Mouse (Mus musculus) spleen, postnatal 10 days (tissue): ENCODE results near the gene Slc25a10.

Experiments
- DNase-seq, 2 experiments: peaks; one replicate each; pipeline ENCODE4 v3.0.0; 2021 to 2022; ENCODE audit warnings: low spot score in 2 of 2

The Slc25a10 gene

DNA sequence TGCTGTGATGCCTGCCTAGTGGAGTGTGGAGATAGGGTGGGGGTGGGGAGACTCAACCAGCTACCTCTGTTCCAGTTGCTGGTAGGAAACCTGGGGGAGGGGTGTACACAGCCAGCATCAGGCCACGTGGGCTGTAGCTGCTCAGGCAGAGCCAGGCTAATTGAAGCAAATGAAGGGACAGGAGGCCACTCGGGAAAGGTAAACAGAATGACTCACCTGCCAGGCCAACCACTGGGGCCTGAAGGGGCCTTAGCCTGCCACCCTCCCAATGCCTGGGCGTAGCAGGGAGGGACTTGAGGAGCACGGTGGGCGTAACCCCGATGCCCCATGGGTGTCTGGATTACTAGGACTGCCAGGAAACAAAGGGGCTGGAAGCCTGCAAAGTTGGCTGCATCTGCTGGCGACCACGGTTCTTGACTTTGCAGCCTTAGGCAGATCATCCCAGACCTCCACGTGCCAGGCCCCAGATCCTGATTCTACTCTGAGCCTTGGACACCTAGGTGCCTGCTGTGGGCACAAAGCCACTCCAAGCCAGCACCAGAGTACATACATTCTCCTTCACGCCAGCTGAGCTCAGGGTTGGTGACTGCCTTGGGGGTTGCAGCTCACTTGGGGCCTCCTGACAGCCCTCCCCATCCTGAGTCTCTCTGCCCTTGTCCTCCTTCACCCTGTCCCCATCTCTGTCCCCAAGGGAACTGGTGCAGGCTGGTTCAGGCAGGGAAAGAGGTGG lies 47.8 kb downstream of the Slc25a10 start:
- DNase-seq = no peak

DNA sequence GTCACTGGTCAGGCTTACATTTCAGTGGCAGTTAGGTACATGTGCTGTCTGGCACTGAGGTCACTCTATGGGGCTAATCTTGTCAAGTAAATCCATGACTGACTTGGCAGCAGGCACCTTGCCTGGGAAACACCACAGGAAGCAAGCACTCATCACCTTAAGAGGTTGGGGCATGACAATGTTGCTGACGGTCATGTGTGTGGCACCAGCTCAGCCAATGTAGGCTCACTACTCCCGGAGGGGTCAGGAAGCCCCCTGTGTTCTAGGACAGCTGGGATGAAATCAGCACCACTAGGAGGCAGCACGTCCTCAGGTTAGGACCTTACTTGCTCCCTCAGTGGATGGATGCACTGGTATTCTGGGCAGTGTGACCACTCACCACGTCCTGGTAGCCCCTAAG lies 50.3 kb downstream of the Slc25a10 start:
- DNase-seq = no peak

DNA sequence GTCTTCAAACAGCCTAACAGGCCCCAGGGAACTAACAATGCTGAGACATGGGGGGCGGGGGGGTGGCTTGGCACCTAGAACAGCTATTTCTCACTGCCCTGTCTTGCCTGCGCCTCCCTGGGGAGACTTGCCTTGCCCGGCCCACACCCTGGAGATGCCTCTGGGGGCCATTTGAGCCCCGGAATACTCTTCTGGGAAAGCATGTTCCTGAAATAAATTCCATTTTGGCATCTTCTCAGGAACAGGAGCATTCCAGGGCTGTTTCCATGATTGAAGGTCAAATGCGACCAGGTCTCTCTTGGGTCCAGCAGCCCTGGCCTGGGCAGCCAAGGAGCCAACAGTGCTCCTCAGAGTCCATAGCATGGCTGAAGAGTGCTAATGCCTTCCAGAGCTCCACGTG lies 50.7 kb downstream of the Slc25a10 start:
- DNase-seq = no peak

DNA sequence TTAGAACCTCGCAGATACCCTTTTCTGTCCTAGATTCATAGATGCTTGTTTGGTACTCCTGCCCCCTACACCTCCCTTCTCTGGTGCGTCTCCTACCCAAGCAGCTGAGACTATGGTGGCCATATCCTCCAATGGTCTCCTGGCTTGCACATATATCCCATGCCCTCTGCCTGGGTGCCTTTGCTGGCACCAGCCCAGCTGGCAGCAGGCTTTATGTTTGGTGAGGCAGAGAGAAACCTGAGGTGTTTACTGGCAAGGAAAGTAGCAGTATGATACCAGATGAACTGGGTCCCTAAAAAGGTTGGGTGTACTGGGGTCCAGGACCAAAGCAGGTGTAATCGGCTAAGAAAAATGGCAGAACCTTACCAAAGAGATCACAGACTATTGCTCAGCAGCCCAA lies 54.3 kb downstream of the Slc25a10 start:
- no peak for DNase-seq

DNA sequence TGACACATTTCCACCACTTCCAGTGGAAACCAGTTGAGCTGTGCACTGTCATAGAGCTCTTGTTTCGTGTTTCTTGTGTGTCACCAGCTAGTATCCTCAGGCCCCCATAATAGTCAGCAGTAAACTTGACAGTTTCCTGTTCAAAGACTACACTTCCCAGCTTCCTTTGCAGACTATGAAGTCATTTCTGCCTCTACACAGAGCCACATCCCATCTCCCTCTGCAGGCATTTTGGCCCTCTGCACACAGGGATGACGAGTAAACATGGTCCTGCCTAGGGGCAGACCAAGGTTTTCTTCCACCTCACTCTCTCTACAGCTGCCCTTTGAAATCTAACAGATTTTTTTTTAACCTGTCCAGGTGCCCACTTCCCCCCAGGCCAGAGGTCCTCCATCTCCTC lies 55.8 kb downstream of the Slc25a10 start:
- no peak for DNase-seq

DNA sequence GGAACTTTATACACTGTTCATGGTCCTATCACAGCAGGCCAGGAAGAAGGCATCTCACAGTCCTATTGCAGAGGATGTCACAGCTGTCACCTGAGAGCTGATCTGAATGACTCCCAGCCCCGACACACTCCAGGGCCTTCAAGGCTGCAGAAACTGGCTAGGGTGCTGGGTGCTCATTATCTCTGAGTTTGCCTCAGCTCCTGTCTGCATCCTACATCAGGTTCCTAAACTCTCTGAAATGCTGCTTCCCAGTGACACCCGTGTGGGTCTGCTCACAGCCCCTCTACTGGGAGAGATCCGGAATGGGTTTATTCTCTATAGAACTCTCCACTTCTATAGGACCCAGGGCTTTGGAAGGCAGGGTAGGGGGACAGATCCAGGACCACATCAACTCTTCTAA lies 56.6 kb downstream of the Slc25a10 start:
- no peak for DNase-seq

DNA sequence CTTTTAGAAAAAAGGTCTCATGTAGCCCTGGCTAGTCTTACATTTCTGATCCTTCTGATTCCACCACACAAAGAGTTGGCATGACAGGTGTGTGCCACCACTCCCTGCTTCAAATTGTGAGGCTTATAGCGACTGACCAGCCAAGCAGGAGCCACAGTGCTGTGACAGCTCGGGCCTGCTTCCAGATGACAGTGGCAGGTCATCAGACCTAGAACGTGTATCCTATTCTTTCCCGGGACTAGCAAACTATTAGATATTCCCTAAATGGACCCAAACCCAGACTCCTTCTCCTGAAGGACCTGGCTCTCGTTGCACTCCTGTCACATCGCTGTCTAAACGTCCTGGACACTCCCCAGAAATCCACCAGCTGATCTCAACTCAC lies 57.1 kb downstream of the Slc25a10 start:
- DNase-seq = no peak
